Mouse (Mus musculus): Measurements from ENCODE around the gene S100a6. TPM values are rescaled to one million over a fixed set of nuclear protein-coding genes. Genes with fewer than 3 reads are reported as not detected.
A peak's percentile ranks its signal among the peaks of the same experiment; 100 is the strongest.

S100a6 gene
- total RNA-seq (2022): 10 to 100 TPM; 54.7 to 77.4 (median 69.0) TPM

DNA sequence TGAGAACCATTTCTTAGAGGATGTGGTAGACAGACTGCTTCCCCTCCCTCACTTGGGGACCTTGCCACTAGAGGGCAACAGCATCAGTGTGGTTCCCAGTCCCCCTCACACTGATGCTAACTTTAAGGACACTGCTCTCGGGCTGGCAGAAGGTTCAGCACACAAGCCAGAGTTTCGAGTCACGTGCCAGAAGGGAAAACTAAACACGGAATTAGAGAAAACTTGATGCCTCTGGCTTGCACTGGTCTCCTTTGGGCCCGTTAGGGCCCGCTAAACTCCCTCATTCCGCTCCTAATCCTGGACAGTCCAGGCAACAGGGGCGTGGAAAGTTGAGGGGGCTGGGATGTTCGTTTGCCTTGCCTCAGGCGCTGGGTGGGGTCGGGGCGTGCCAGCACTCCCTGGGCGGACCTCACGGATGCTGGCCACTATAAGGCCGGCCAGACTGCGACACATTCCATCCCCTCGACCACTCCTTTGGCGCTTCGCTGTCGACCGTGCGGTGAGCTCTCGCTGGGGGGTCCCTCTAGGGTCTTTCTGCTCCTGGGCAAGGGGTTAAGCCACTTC lies at the start of gene S100a6:
Gene S100a6 (plus strand): TSS at position 155 of the 564 bp plus-strand sequence.
- peak; percentile 75 for DNase-seq (ENCODE audit: low spot score)

DNA sequence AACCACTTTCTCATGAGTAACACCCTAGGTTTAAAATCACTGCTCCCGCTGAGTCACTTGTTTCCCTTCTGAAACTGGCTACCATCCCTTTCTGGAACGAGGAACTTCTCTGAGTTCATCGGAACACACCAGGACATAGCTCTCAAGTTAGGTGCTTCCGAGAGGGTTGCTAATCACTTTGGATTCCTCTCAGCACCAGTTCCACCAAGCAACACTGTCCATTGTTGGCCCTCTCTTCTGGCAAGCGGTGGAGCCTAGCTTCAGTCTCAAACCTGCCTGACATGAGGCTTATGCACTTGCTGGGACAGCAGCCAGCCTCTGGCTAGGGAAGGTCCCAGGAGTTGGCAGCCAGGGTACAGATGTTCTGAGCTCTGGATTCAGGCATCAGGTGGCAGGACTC lies 38.0 kb upstream of the S100a6 start:
- DNase-seq (ENCODE audit: low spot score): peak; percentile 31

DNA sequence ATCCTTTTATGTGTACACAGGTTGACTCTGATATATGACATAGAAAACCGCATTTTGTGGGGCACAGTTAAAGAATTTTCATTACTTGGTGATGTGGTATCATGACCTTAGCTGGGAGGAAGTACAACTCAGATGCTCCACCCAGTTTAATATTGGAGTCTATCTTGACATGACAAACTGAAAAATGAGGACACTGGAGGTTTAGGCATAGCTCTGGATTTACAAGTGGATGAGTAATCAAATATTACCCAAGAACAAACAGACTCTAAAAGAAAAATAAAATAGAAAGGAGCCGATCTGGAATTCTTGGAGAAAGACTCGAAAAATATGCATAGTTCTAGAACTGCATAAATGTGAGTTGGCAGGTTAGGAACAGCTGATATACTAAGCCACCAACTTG lies 37.4 kb upstream of the S100a6 start:
- no peak for DNase-seq (ENCODE audit: low spot score)

DNA sequence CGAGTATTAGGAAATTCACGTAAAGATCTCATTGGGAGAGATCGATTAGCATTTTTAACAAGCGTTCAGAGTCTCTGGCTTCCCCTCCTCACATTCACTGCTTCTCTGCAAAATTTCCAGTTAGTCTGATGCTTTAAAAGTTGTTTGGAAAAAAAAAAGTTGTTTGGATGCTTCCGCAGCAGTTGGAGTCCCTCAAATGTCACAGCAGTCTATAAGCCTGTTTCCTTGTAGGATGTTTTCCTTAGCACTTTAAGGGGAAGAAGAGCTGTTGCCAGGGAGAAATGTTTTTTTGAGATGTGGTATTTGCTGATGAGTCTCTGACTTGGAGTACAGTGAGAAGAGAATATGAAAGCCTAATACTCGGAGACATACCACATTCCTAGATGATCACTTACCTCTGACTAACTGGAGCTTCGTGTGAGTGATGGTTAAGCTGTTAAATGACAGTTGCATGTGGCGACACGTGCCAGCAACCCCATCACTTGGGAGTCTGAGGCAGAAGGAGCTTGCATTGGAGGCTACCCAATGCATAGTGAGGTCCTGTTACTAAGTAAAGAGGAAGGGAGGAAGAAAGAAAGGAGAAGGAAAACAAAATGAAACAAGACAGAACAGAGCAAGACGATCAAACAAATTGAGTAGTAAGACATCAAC lies 36.2 kb upstream of the S100a6 start:
- DNase-seq (ENCODE audit: low spot score): no peak

DNA sequence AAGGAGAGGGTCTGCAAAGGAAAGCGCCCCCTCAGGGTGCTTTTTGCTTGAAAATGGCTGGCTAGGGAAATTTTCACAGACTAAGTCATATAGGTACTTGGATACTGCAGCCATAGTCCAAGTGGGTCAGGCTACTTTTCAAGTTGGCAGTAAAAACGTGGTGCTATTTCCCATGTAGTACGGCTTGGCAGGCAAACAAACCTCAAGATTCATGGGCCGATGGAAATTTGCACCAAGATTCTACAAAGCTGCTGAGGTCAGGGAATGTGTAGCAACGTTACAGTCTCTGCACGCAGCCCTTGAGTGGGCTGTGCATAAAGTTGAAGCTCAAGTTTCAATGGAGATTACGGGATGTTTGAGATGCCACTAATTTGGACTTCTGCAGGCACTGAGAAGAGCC lies 33.2 kb upstream of the S100a6 start:
- DNase-seq (ENCODE audit: low spot score): no peak

DNA sequence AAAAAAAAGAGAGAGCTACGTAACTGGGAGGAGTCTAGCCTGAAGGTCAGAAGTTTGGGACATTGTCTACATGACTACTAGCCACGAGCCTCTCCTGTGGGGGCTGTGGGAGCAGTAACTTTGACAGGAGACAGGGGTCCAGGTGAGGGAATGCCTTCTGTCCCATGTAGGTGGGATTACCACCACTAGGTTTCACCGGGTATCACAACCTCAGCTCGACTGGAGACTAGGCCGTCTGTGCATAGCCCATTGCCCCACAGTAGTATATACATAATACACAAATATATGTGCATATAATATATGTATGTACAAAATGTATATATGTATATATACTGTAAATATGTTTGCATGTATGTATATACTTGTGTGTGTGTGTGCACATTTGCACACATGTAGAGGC lies 31.5 kb upstream of the S100a6 start:
- DNase-seq (ENCODE audit: low spot score): no peak

DNA sequence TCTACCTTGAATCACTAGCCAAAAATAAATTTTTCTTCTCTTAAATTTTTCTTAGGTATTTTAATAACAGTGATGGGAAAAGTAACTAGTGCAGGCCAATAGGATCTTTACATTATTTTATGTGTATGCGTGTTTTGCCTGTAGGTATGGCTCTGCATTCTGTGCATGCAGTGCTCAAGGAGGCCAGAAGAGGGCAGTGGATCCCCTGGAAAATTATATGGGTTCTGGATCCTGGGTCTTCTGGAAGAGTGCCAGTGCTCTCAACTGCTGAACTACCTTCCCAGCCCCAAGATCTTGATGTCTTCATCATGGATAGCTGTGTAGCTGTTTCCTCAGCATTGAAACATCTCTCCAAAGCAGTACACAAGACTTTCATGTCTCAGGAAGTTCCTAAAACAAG lies 30.5 kb upstream of the S100a6 start:
- DNase-seq (ENCODE audit: low spot score): no peak

DNA sequence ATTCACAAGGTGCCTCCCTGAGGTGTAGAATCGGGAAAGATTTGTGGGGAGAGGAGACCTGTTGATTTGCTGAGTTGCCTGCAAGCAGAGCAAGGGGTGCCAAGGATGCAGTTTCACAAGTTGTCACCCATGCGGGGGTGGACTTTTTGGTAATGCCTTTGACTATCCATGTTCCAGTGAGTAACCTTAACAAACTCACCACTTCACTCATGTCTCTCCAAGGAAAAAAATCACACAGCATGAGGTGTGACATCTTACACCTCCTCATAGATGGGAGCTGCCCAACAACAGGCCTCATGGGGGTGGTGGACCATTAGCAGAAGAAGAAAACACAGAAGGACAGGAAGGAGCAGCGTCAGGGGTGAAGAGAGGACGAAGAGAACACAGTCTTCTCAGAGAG lies 30.1 kb upstream of the S100a6 start:
- no peak for DNase-seq (ENCODE audit: low spot score)

DNA sequence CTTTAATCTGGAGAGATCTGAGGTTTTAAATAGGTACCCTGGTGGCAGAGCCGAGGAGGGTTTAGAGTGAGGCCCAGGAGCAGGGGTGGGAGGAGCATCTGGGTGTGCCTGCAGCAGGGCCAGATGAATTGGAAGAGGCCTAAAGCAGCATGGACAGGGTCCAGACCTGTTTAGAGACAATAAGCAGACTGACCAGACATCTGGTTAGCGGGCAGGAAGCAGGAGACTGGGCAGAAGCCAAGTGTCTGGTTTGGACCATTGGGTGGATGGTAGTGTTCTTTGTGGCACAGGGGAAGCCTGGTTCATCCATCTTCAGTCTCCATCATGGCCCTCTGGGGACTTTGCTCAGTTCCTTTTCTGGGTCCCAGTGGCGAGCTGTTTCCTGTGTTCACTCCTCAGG lies 28.8 kb upstream of the S100a6 start:
- peak; percentile 66 for DNase-seq (ENCODE audit: low spot score)

DNA sequence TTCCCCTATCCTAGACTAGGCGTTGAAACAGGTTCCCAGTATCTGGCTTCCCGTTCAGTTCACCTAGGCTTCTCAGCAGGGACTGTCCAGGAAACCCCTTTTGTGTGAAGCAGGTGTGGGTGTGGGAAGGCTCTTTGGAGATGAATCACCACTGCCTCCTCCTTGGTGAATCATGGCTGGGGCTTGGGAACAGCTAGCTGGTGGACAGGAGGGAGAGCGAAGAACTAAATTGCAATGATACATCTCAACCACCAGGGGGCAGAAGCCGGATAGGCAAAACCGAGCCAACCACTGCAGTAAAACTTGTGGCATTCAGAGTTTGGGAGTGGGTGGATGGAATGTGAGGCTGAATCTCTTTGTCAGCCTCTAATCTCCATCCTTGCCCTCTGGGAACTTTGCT lies 27.1 kb upstream of the S100a6 start:
- DNase-seq (ENCODE audit: low spot score): peak; percentile 75

DNA sequence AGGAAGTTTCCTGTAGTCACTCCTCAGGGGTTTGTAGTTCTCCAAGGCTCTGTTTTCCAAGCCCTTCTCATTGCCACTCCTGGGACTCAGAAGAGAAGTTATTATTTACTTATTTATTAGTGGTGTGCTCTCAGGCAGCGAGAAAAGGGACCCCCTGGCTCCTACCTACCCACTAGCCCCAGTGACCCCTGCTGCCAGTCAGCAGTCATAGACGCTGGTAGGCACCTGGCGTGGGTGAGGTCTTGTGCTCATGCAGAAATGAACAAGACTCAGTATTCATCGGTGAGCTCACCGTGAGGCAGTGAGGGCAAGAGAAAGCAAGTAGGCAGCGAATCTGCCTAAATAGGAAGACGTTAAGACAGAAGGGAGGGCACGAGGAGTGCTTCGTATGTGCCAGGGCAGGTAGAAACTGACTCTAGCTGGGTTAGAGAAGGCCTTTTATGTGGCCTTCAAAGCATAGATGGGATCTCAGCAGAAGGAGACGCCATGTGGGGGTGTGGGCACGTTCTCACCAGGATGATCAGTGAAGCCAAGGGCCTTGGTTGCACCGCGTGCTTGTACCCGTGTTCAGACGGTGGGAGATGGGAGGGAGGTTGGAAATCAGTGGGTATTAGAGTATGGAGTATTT lies 26.6 kb upstream of the S100a6 start:
- DNase-seq (ENCODE audit: low spot score): no peak

DNA sequence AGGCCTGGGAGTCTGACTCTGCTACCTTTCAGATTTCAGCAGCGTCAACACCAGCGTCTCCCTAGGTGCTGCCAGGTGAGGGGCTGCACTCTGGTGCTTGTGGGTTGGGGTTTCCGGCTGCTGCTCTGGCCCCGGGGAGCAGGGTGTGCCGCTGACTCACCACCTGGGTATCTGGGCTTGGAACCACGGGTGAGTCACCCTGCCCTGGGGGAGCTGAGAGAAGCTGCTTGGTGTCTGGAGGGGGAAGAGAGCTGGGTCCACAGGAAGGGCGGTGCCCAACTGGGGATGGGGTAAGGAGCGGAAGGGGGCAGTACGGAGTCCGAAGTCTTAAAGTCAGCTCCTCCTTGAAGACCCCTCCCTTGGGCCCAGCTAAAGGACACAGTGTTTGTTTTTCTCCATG lies 25.8 kb upstream of the S100a6 start:
- peak; percentile 77 for DNase-seq (ENCODE audit: low spot score)

DNA sequence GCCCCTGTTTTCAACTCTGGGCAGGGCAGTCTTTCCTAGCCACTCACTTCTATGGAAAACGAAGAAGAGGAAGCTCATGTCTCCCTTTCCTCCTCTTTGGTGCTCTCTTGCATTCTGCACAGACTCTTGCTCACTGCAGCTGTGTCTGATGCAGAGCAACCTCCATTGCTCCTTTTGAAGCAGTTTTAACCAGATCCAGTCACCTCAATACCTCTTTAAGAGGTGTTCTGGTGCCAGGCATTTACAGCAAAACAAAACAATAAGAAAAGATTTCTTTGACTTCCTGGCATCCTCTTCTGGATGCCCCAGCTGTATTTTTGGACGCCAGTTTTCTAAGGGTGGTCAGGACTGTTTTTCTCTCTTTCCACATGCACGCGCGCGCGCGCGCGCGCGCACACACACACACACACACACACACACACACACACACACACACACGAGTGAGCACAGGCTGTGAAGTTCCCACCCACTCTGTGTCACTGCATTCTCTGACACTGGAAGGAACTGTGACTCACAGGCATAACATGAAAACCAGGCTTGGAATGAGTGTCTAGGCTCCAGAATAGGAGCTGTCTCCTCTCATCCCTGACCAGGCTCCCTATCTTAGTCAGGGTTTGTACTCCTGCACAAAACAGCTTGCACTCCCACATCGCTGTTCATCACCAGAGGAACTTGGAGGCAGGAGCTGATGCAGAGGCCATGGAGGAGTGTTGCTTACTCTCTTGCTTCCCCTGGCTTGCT lies 25.2 kb upstream of the S100a6 start:
- peak; percentile 32 for DNase-seq (ENCODE audit: low spot score)

DNA sequence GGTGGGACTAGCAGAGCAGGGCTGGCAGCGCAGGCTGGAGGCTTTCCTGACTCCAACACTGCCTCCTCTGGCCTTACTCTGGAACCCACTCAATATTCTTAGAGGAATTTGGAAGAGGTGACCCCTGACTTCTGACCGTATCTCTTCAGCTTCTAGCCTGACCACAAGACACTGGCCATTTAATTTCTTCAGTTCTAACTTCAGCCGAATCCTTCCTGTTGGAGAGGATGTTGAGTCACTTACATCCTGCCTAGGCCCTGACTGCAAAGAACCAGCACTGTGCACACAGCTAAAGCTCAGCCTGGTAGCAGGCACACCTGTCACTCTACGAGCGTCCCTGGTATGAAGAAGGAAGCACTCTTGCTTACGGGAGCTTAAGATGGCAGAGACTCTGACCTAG lies 23.3 kb upstream of the S100a6 start:
- DNase-seq (ENCODE audit: low spot score): no peak

DNA sequence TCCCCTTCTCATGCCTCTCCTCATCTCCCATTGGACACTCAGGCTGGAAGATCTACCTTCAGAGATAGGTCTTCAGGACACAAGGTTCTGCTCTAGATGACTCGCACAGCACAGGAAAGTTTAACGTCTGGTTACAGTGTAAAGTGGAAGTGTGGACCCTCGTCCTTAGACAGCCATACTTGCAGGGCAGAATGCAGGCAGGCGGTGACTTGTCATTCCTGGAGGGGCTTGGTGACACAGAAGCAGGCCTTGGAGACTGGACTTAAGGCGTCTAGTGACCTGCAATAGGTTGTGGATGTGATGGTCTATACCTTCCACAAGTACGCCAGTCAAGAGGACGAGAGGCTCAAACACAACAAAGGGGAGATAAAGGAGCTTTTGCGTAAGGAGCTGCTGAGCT lies 22.7 kb upstream of the S100a6 start, which contains the start of gene S100a2:
Gene S100a2 (plus strand): TSS at position 301 of the 400 bp plus-strand sequence.
- no peak for DNase-seq (ENCODE audit: low spot score)

DNA sequence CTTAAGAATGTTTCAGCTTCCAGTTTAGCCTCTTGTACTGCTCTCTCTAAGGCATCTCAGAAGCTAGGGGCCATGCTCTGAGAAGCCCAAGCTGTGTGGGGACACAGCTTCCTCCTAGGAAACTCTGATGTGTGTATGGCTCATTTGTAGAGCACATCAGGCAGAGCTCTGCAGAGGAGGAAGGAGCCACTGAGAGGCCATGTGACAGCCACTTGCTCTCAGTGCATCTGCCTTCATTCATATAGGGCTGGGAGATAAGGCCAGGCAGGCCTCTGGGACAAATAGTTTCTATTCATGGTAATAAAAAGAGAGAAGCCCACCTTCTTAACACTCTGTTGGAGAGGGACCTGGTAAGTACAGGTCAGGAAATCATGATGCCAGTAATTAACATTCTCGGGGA lies 18.2 kb upstream of the S100a6 start:
- no peak for DNase-seq (ENCODE audit: low spot score)

DNA sequence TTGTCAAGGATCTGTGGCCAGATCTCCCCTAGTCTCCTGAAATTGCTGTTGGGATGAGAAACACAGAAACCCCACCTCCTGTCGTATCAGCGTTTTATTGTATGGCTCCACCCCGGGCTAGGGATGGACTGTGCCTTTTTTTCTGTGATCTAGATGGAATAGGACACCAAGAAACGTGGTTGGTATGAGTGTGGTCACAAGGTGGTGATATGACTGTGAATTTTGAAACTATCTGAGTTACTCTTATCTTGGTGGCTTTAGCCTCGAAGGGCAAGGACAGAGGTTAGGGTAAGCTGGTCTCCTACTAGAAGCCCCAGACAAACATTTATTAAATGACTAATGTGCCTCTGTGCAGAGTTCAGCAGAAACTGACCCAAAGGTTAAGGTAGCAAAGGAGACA lies 17.1 kb upstream of the S100a6 start:
- no peak for DNase-seq (ENCODE audit: low spot score)

DNA sequence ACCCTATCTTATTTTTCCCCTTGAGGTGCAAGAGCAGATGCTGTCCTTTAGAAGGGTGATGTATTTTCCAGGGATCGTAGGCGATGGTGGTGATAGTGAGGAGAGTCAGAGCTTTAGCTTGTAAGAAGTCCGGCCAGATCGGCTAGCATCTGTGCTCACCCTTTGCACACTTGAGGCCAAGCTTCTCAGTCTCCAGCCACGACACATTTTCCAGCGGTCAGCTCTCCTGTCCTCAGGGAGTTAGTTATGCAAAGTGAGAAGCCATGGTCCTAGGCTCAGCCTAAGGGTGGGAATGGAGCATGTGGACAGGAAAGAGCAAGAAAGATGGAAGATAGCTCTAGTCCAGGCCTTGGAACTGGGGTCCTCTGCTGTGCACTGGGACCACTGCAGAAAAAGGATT lies 15.9 kb upstream of the S100a6 start:
- no peak for DNase-seq (ENCODE audit: low spot score)

DNA sequence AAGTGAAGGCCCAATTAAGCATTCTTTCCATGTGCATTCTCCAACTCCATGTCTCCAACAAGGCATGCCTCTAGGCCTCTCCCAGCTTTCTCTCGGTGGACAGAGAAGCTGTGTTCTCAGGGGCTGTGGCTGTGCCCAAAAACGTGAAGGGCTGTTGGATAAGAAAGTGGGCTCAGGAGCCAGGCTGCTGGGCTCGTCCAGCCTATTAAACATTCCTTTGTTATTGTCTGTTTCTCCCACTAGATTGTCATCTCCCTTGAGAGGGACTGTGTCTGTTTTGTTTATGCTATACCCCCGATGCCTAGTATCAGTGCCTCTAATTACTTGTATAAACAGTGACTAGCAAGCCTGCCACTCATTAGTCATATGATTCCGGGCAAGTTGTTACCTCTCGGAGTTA lies 14.9 kb upstream of the S100a6 start:
- DNase-seq (ENCODE audit: low spot score): no peak

DNA sequence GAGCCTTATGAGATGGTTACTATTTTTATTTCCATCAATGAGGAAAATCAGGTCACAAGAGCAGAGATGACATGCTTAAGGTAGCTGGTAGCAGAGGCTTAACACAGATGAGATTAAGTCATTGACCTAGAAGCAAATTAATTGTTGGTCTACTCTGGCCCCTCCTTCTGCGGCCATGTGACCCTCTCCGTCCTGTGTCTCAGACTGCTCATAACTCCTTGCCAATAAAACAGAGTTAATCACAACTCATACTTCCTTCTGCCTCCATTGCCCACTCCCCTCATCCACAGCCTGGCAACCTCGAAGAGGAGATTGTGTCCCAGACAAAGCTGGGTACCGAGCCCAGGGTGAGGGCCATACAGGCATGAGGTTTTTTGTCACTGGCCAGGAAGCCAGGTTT lies 14.5 kb upstream of the S100a6 start:
- no peak for DNase-seq (ENCODE audit: low spot score)

DNA sequence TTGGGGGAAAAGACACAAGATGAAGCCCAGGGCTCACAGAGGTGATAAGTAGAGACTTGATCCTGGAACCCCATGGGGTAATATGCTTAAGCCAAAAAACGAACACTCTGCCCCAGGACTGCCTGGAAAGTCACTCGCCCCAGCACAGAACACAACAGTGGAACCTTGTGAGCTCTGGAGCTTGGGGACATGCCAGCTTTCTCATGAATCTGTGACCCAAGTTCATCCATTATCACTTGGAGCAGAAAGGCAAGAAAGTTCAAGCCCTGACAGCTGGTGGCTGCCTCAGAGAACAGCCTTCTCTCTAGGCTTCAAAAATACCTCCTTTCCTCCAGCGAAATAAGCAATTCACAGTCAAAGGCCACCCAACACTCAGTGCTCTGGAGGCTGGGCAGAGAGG lies 13.3 kb upstream of the S100a6 start:
- no peak for DNase-seq (ENCODE audit: low spot score)

DNA sequence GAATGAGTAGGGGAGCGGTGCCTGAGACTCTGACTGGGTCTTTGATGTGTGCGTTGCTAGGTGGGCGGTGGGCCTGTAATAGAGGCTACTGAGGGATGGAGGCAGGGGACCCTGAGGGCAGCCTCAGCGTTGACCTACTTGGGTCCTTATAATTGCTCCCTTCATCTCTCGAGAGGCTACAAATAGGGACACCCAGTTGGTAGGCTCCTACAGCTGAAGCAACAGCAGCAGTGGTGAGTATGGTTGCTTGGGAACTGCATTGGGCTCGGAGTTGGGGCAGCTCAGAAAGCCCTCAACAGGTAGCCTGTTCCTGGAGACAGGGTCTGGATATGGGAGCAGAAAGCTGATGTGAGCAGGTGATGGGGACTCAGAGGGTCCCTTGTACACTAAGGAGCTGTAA lies 12.6 kb upstream of the S100a6 start:
- DNase-seq (ENCODE audit: low spot score): no peak

Measured in heart, adult 8-10 months (tissue).